Mouse (Mus musculus): ENCODE measurements around the gene S100a8. TPM values are rescaled to one million over a fixed set of nuclear protein-coding genes. Genes with fewer than 3 reads are reported as not detected.

Gene S100a8
- polyA plus RNA-seq, 1 experiment from 2014 or later: 117 TPM

- H3K36me3 ChIP-seq (ENCODE audit: inconsistent target): no peaks in the 10 kb centered on the region
- no peak overlapping the region for H3K27ac ChIP-seq
- no peaks in the 10 kb centered on the region for H3K79me2 ChIP-seq (ENCODE audit: inconsistent target)
- H3K4me3 ChIP-seq (ENCODE audit: inconsistent target): no peak overlapping the region
- 40% methylated on average over 12 of the region's 12 CpGs for WGBS (ENCODE audit: missing documents)
Observed at GRCm38 (mm10) chr3:90709591-90710460, 41.0 kb downstream of the S100a8 start.

Other genes starting within 250 kb of the S100a8 start
- gene Ints3, start 235.4 kb upstream of the S100a8 start, polyA plus RNA-seq (2018): 20.2 to 26.1 TPM (median 23.4 TPM) in 3 replicates
- gene Npr1, start 203.1 kb upstream of the S100a8 start, polyA plus RNA-seq (2018): 0.35 to 1.1 TPM (median 0.40 TPM) in 3 replicates
- 17.9 to 39.5 TPM (median 31.2 TPM) in 3 replicates for gene Ilf2, start 192.9 kb upstream of the S100a8 start, polyA plus RNA-seq (2018)
- 56.7 to 92.3 TPM (median 76.9 TPM) in 3 replicates for gene Snapin, start 177.9 kb upstream of the S100a8 start, polyA plus RNA-seq (2018)
- gene Chtop, start 159.5 kb upstream of the S100a8 start, polyA plus RNA-seq (2018): 50.7 to 64.7 TPM (median 57.9 TPM) in 3 replicates
- gene S100a1, start 154.6 kb upstream of the S100a8 start, polyA plus RNA-seq (2018): 229 to 857 TPM (median 718 TPM) in 3 replicates
- 61.0 to 85.4 TPM (median 63.2 TPM) in 3 replicates for gene S100a13, start 154.5 kb upstream of the S100a8 start, polyA plus RNA-seq (2018)
- gene S100a14, start 142.1 kb upstream of the S100a8 start, polyA plus RNA-seq (2018): not detected in 3 replicates
- not detected in 3 replicates for gene S100a16, start 131.7 kb upstream of the S100a8 start, polyA plus RNA-seq (2018)
- not detected in 3 replicates for gene S100a3, start 108.4 kb upstream of the S100a8 start, polyA plus RNA-seq (2018)
- gene S100a2, start 78.7 kb upstream of the S100a8 start, polyA plus RNA-seq (2018): not detected in 3 replicates
- not detected in 3 replicates for gene Gm42674, start 67.1 kb upstream of the S100a8 start, polyA plus RNA-seq (2018)
- 174 to 303 TPM (median 196 TPM) in 3 replicates for gene S100a4, start 65.2 kb upstream of the S100a8 start, polyA plus RNA-seq (2018)
- gene S100a5, start 60.5 kb upstream of the S100a8 start, polyA plus RNA-seq (2018): not detected in 3 replicates
- 41.2 to 308 TPM (median 103 TPM) in 3 replicates for gene S100a6, start 56.1 kb upstream of the S100a8 start, polyA plus RNA-seq (2018)
- gene S100a7a, start 15.0 kb upstream of the S100a8 start, polyA plus RNA-seq (2018): not detected in 3 replicates
- 23.9 to 259 TPM (median 111 TPM) in 3 replicates for gene S100a9, start 26.7 kb downstream of the S100a8 start, polyA plus RNA-seq (2018)
- gene Pglyrp4, start 57.9 kb downstream of the S100a8 start, polyA plus RNA-seq (2018): not detected in 3 replicates
- not detected in 3 replicates for gene Gm5849, start 108.9 kb downstream of the S100a8 start, polyA plus RNA-seq (2018)

Data from macrophage (primary cell).